28 mouse cellular contexts compared by ENCODE assay signal in genomic region chr5:128911593-128911992, GRCm38 (mm10). TPM values are rescaled to one million over a fixed set of nuclear protein-coding genes. Genes with fewer than 3 reads are reported as not detected.
DNase-seq lines count a peak whose midpoint lies in the region; ATAC-seq and TF ChIP-seq lines count a peak whose summit lies in the region.
"Had no signal": no experiment of that assay in that cellular context is flagged by ENCODE, and none has a peak within 500 bp of the region (broad histone marks: within the 10 kb centered on the region; RNA-seq: fewer than 3 reads in every experiment).

No protein-coding gene starts in this region.

- H3K36me3 ChIP-seq in forebrain, postnatal 0 days (ENCODE audit: insufficient read depth), result no peaks in the 10 kb centered on the region
- no peaks in the 10 kb centered on the region for H3K36me3 ChIP-seq in forebrain, embryonic 11.5 days (ENCODE audit: control insufficient read depth, insufficient read depth, low read length)
- H3K36me3 ChIP-seq in midbrain, embryonic 14.5 days (ENCODE audit: control insufficient read depth, insufficient read depth, low read length), result no peaks in the 10 kb centered on the region
- H3K36me3 ChIP-seq: forebrain, embryonic 12.5 days; heart, embryonic 13.5 days; hindbrain, embryonic 12.5 days; limb, embryonic 13.5 days; liver, embryonic 12.5 days; midbrain, embryonic 12.5 days had no signal

- WGBS in forebrain, postnatal 0 days, result 73% methylated on average over 7 of the region's 9 CpGs
- WGBS in forebrain, embryonic 11.5 days, result 79% methylated on average over 9 of the region's 9 CpGs
- 80% methylated on average over 9 of the region's 9 CpGs for WGBS in midbrain, embryonic 14.5 days

- H3K9ac ChIP-seq in forebrain, postnatal 0 days, result no peak overlapping the region
- H3K9ac ChIP-seq in forebrain, embryonic 11.5 days (ENCODE audit: low read length), result no peak overlapping the region
- no peak overlapping the region for H3K9ac ChIP-seq in midbrain, embryonic 14.5 days (replicated peaks; ENCODE audit: low read length)
- H3K9ac ChIP-seq: forebrain, embryonic 12.5 days; heart, embryonic 13.5 days; hindbrain, embryonic 12.5 days; limb, embryonic 13.5 days; liver, embryonic 12.5 days; midbrain, embryonic 12.5 days had no signal

- peak overlapping the region; percentile 52; the same call in 1 of the 2 replicates for H3K27ac ChIP-seq in forebrain, postnatal 0 days (ENCODE audit: low read depth, low read length)
- H3K27ac ChIP-seq in forebrain, embryonic 11.5 days (ENCODE audit: low read depth, low read length), result no peak overlapping the region
- H3K27ac ChIP-seq in left cerebral cortex, adult 2 months, result peak overlapping the region; percentile 86
- peak overlapping the region; percentile 61; the same call in 1 of the 2 replicates for H3K27ac ChIP-seq in cortical plate, adult 2 months (ENCODE audit: insufficient read depth, low read length)
- no peak overlapping the region for H3K27ac ChIP-seq in midbrain, embryonic 14.5 days (replicated peaks; ENCODE audit: low read depth, low read length)
- H3K27ac ChIP-seq: forebrain, embryonic 12.5 days; heart, adult 2 months; heart, embryonic 13.5 days; hindbrain, embryonic 12.5 days; limb, embryonic 13.5 days; liver, embryonic 12.5 days; midbrain, embryonic 12.5 days had no signal

- no peaks in the 10 kb centered on the region for H3K4me1 ChIP-seq in forebrain, postnatal 0 days (ENCODE audit: insufficient read depth)
- H3K4me1 ChIP-seq in forebrain, embryonic 11.5 days (replicated peaks; ENCODE audit: control insufficient read depth, insufficient read depth, low read length), result no peaks in the 10 kb centered on the region
- H3K4me1 ChIP-seq in cortical plate, adult 2 months (ENCODE audit: control insufficient read depth, insufficient read depth, low read length), result peaks cover 15% of the 10 kb centered on the region
- no peaks in the 10 kb centered on the region for H3K4me1 ChIP-seq in midbrain, embryonic 14.5 days (ENCODE audit: control insufficient read depth, insufficient read depth, low read length)
- H3K4me1 ChIP-seq: heart, embryonic 13.5 days; limb, embryonic 13.5 days; liver, embryonic 12.5 days; midbrain, embryonic 12.5 days had no signal

- intact Hi-C loops in left cerebral cortex, adult 2 months (cut with DNase I), result loop anchor here (5.0 kb wide), 1 partner anchor 104 kb away; no protein-coding TSS in a partner anchor
- intact Hi-C loops in left cerebral cortex, postnatal 4 days (cut with DNase I), result no loop called here

- no peak for ATAC-seq in forebrain, postnatal 0 days
- no peak for ATAC-seq in forebrain, embryonic 11.5 days (replicated peaks; ENCODE audit: low FRiP score)
- no peak for ATAC-seq in midbrain, embryonic 14.5 days (ENCODE audit: low FRiP score, low TSS enrichment)
- ATAC-seq: CD4-positive, CD25-positive, alpha-beta regulatory T cell, adult 4 months; liver, embryonic 12.5 days had no signal

- no peak for TF ChIP-seq POLR2A in cortical plate, adult 2 months (IDR thresholded peaks at IDR 0.05; ENCODE audit: extremely low read depth, insufficient read depth, low read length)

- no peak overlapping the region for H3K4me3 ChIP-seq in forebrain, postnatal 0 days (ENCODE audit: low read depth, low read length)
- no peak overlapping the region for H3K4me3 ChIP-seq in forebrain, embryonic 11.5 days (ENCODE audit: low read depth, low read length)
- H3K4me3 ChIP-seq in left cerebral cortex, adult 2 months, result peak overlapping the region; percentile 5; the same call in 1 of the 2 replicates
- H3K4me3 ChIP-seq in cortical plate, adult 2 months (ENCODE audit: insufficient read depth, low read length), result no peak overlapping the region
- no peak overlapping the region for H3K4me3 ChIP-seq in midbrain, embryonic 14.5 days (replicated peaks; ENCODE audit: low read depth, low read length)
- H3K4me3 ChIP-seq: forebrain, embryonic 12.5 days; heart, adult 2 months; heart, embryonic 13.5 days; hindbrain, embryonic 12.5 days; limb, embryonic 13.5 days; liver, embryonic 12.5 days; midbrain, embryonic 12.5 days had no signal

- no peak overlapping the region for H3K4me2 ChIP-seq in forebrain, postnatal 0 days (ENCODE audit: low read depth)
- no peak overlapping the region for H3K4me2 ChIP-seq in forebrain, embryonic 11.5 days (ENCODE audit: low read depth, low read length, severe bottlenecking)
- no peak overlapping the region for H3K4me2 ChIP-seq in midbrain, embryonic 14.5 days (ENCODE audit: low read length)
- H3K4me2 ChIP-seq: forebrain, embryonic 12.5 days; heart, embryonic 13.5 days; hindbrain, embryonic 12.5 days; limb, embryonic 13.5 days; liver, embryonic 12.5 days; midbrain, embryonic 12.5 days had no signal

- H3K27me3 ChIP-seq in forebrain, postnatal 0 days (ENCODE audit: insufficient read depth, low read length), result no peaks in the 10 kb centered on the region
- H3K27me3 ChIP-seq in forebrain, embryonic 11.5 days (ENCODE audit: control insufficient read depth, insufficient read depth, low read length), result no peaks in the 10 kb centered on the region
- no peaks in the 10 kb centered on the region for H3K27me3 ChIP-seq in midbrain, embryonic 14.5 days (ENCODE audit: control insufficient read depth, insufficient read depth, low read length)
- H3K27me3 ChIP-seq: forebrain, embryonic 12.5 days; heart, embryonic 13.5 days; hindbrain, embryonic 12.5 days; limb, embryonic 13.5 days; liver, embryonic 12.5 days; midbrain, embryonic 12.5 days had no signal

- TF ChIP-seq CTCF in forebrain, postnatal 0 days (IDR thresholded peaks at IDR 0.05; ENCODE audit: low read depth), result no peak
- no peak for TF ChIP-seq CTCF in left cerebral cortex, adult 2 months (IDR thresholded peaks at IDR 0.05)
- no peak for TF ChIP-seq CTCF in cortical plate, adult 2 months (IDR thresholded peaks at IDR 0.05; ENCODE audit: extremely low read depth, insufficient read depth, low read length)

- no peaks in the 10 kb centered on the region for H3K9me3 ChIP-seq in forebrain, postnatal 0 days (ENCODE audit: low read length)
- H3K9me3 ChIP-seq in forebrain, embryonic 11.5 days (ENCODE audit: control insufficient read depth, low read length), result no peaks in the 10 kb centered on the region
- no peaks in the 10 kb centered on the region for H3K9me3 ChIP-seq in midbrain, embryonic 14.5 days (ENCODE audit: control insufficient read depth, low read length)
- H3K9me3 ChIP-seq: heart, embryonic 13.5 days; hindbrain, embryonic 12.5 days; limb, embryonic 13.5 days had no signal

- DNase-seq in forebrain, postnatal 0 days, result peak; percentile 24
- no peak for DNase-seq in forebrain, embryonic 11.5 days (ENCODE audit: low spot score)
- DNase-seq in left cerebral cortex, adult 2 months (ENCODE audit: extremely low spot score in 1 of 2, low spot score in 2 of 2), result peak in 1 of 2 experiments; percentile 24
- DNase-seq in left cerebral cortex, postnatal 4 days, result no peak
- DNase-seq in right cerebral cortex, postnatal 25 days, result peak; percentile 40
- no peak for DNase-seq in midbrain, embryonic 14.5 days
- DNase-seq: adrenal gland, postnatal 25 days; cerebellum, adult 11 months; cerebellum, adult 9-11 months; gastrocnemius, postnatal 25 days; heart, adult 2 months; heart, postnatal 14 days; kidney, adult 2 months; kidney, postnatal 10 days; lung, adult 18-20 months; retina, postnatal 1 day; spleen, adult 18-20 months; thymus, postnatal 14 days had no signal

RNA-seq across cellular contexts. Expression of gene Rimbp2, which starts 41.7 kb away (rescaled TPM):
- 18.8 and 25.6 TPM in 2 replicates for total RNA-seq in forebrain, postnatal 0 days (2014; rRNA removed)
- 3.9 and 4.6 TPM in 2 replicates for polyA plus RNA-seq in forebrain, postnatal 0 days (2015; fragmentation: Nextera tagmentation; extraction: Ambion mirVana)
- polyA plus RNA-seq in forebrain, embryonic 11.5 days (2014; fragmentation: Nextera tagmentation; extraction: Ambion mirVana), result 0.44 and 0.95 TPM in 2 replicates
- 100 to 1,000 TPM; 142 to 147 TPM for total RNA-seq in left cerebral cortex, adult 2 months (2021)
- 10 to 100 TPM; 67.1 to 68.9 TPM for total RNA-seq in left cerebral cortex, postnatal 4 days (2021)
- 116 and 119 TPM in 2 replicates for polyA plus RNA-seq in cortical plate, adult 2 months (2012; rRNA removed)
- polyA plus RNA-seq in midbrain, embryonic 14.5 days (2014; fragmentation: Nextera tagmentation; extraction: Ambion mirVana), result 5.1 and 5.8 TPM in 2 replicates
- total RNA-seq: gastrocnemius, postnatal 25 days; heart, postnatal 14 days; megakaryocyte, adult 5-6 weeks; monocyte, adult 5-6 weeks had no signal
- polyA plus RNA-seq: liver, embryonic 12.5 days had no signal

Comparison
In these comparisons a context has a peak if more than half of its experiments do, and no peak if none do; other contexts are left out.
1. DNase-seq: peak in forebrain, postnatal 0 days (single experiment) and right cerebral cortex, postnatal 25 days (single experiment); none in forebrain, embryonic 11.5 days (single experiment), left cerebral cortex, postnatal 4 days (single experiment) and midbrain, embryonic 14.5 days (single experiment).
2. H3K27ac ChIP-seq: peak in forebrain, postnatal 0 days (single experiment), left cerebral cortex, adult 2 months (single experiment) and cortical plate, adult 2 months (single experiment); none in forebrain, embryonic 11.5 days (single experiment) and midbrain, embryonic 14.5 days (single experiment).
3. RNA of gene Rimbp2, which starts 41.7 kb away (polyA plus RNA-seq): 116 to 119 TPM in cortical plate, adult 2 months; 5.1 to 5.8 TPM in midbrain, embryonic 14.5 days, 3.9 to 4.6 TPM in forebrain, postnatal 0 days and 0.44 to 0.95 TPM in forebrain, embryonic 11.5 days; every median in the first group is over 10 times any median in the second.